Mouse (Mus musculus) cerebellum, adult 11-12 months (tissue): ENCODE results near the gene Map2k1.

ENCODE experiments used
- DNase-seq: peaks from one replicate; pipeline ENCODE4 v3.0.0; 2022

Gene Map2k1

GRCm38 (mm10) chr9:64242381-64242831 is 11.0 kb downstream of the Map2k1 start:
- DNase-seq: no peak

GRCm38 (mm10) chr9:64240681-64241080 is 12.8 kb downstream of the Map2k1 start:
- no peak for DNase-seq

GRCm38 (mm10) chr9:64240116-64240515 is 13.3 kb downstream of the Map2k1 start:
- DNase-seq: no peak

GRCm38 (mm10) chr9:64236056-64236455 is 17.4 kb downstream of the Map2k1 start:
- no peak for DNase-seq

GRCm38 (mm10) chr9:64234768-64235435 is 18.5 kb downstream of the Map2k1 start, which contains the start of gene Uchl4:
TSS of gene Uchl4 (plus strand) at chr9:64235201.
- no peak for DNase-seq

GRCm38 (mm10) chr9:64233656-64234055 is 19.8 kb downstream of the Map2k1 start:
- DNase-seq: no peak

- no peak for DNase-seq
Measured at GRCm38 (mm10) chr9:64232257-64232957, 21.0 kb downstream of the Map2k1 start.

GRCm38 (mm10) chr9:64231674-64232073 is 21.8 kb downstream of the Map2k1 start:
- no peak for DNase-seq

GRCm38 (mm10) chr9:64231171-64231570 is 22.3 kb downstream of the Map2k1 start:
- no peak for DNase-seq

- DNase-seq: no peak
Measured at GRCm38 (mm10) chr9:64228972-64229371, 24.5 kb downstream of the Map2k1 start.

- DNase-seq: no peak
Measured at GRCm38 (mm10) chr9:64227736-64228135, 25.7 kb downstream of the Map2k1 start.

GRCm38 (mm10) chr9:64225805-64226204 is 27.6 kb downstream of the Map2k1 start:
- no peak for DNase-seq

- DNase-seq: no peak
Measured at GRCm38 (mm10) chr9:64222098-64222497, 31.3 kb downstream of the Map2k1 start.

- no peak for DNase-seq
Measured at GRCm38 (mm10) chr9:64221480-64221879, 32.0 kb downstream of the Map2k1 start.

GRCm38 (mm10) chr9:64220603-64221002 is 32.8 kb downstream of the Map2k1 start:
- no peak for DNase-seq

- no peak for DNase-seq
Measured at GRCm38 (mm10) chr9:64219772-64220420, 33.5 kb downstream of the Map2k1 start.

GRCm38 (mm10) chr9:64219305-64219704 is 34.1 kb downstream of the Map2k1 start:
- DNase-seq: no peak

GRCm38 (mm10) chr9:64217887-64218286 is 35.5 kb downstream of the Map2k1 start:
- DNase-seq: no peak

- DNase-seq: no peak
Measured at GRCm38 (mm10) chr9:64216641-64217040, 36.8 kb downstream of the Map2k1 start.

- DNase-seq: no peak
Measured at GRCm38 (mm10) chr9:64216090-64216489, 37.3 kb downstream of the Map2k1 start.

- no peak for DNase-seq
Measured at GRCm38 (mm10) chr9:64214452-64214851, 39.0 kb downstream of the Map2k1 start.

GRCm38 (mm10) chr9:64207509-64208084 is 45.8 kb downstream of the Map2k1 start:
- DNase-seq: no peak

- no peak for DNase-seq
Measured at GRCm38 (mm10) chr9:64202866-64203265, 50.6 kb downstream of the Map2k1 start.
